Mouse (Mus musculus) heart, embryonic 11.5 days (tissue): ENCODE data around the gene Kcnmb3. TPM values are rescaled to one million over a fixed set of nuclear protein-coding genes. Genes with fewer than 3 reads are reported as not detected.

Experiments used
- ATAC-seq: fragments of 200-750 bp; cut with Nextera tagmentation; replicated peaks from 2 replicates; pipeline ENCODE4 v1.8.0; 2017; ENCODE audit warnings: moderate library complexity; ENCODE audit not compliant: insufficient number of reproducible peaks, low FRiP score, low TSS enrichment
- H3K27ac ChIP-seq: fragments of 300-500 bp; sonication (generic); 2 replicates; pipeline ENCODE4 v1.5.1; 2014; ENCODE audit warnings: mild to moderate bottlenecking, low read depth, low read length
- H3K27me3 ChIP-seq: fragments of 300-500 bp; sonication (generic); 2 replicates; pipeline ENCODE4 v1.6.1; 2014; ENCODE audit warnings: mild to moderate bottlenecking, low read length, mixed read lengths; ENCODE audit not compliant: control insufficient read depth, insufficient read depth
- H3K36me3 ChIP-seq: fragments of 300-500 bp; sonication (generic); 2 replicates; pipeline ENCODE4 v1.6.1; 2014; ENCODE audit warnings: mild to moderate bottlenecking, low read length, moderate library complexity, mixed read lengths; ENCODE audit not compliant: control insufficient read depth, insufficient read depth
- H3K4me1 ChIP-seq: fragments of 300-500 bp; sonication (generic); 2 replicates; pipeline ENCODE4 v1.6.1; 2014; ENCODE audit warnings: low read length; ENCODE audit not compliant: control insufficient read depth, insufficient read depth
- H3K4me2 ChIP-seq: fragments of 300-500 bp; sonication (generic); 2 replicates; pipeline ENCODE4 v1.6.1; 2014; ENCODE audit warnings: mild to moderate bottlenecking, moderate library complexity
- H3K4me3 ChIP-seq: fragments of 300-500 bp; sonication (generic); 2 replicates; pipeline ENCODE4 v1.5.1; 2014; ENCODE audit warnings: low read depth, low read length
- H3K9ac ChIP-seq: fragments of 300-500 bp; sonication (generic); 2 replicates; pipeline ENCODE4 v1.6.1; 2014; ENCODE audit warnings: mild to moderate bottlenecking, low read depth, low read length, moderate library complexity
- H3K9me3 ChIP-seq: fragments of 300-500 bp; sonication (generic); replicated peaks from 2 replicates; pipeline ENCODE4 v1.6.1; 2016; ENCODE audit warnings: low read length; ENCODE audit not compliant: control insufficient read depth
- WGBS: fragments of 180-500 bp; shearing (Covaris S2); extraction: QIAGEN DNeasy Blood & Tissue Kit; methylation state at CpG from one replicate; pipeline ENCODE4 v1.1.7; 2014; ENCODE audit not compliant: insufficient replicate concordance; 5-methylcytosine and 5-hydroxymethylcytosine counted together
- polyA plus RNA-seq: library from polyadenylated mRNA; unstranded; fragments of >200 nt; fragmentation: Nextera tagmentation; extraction: Ambion mirVana; gene quantifications from 2 replicates; pipeline ENCODE4 v1.2.1, GENCODE M21; 2014

Kcnmb3 gene
- polyA plus RNA-seq, 1 experiment from 2014 or later: 0.09 TPM

DNA sequence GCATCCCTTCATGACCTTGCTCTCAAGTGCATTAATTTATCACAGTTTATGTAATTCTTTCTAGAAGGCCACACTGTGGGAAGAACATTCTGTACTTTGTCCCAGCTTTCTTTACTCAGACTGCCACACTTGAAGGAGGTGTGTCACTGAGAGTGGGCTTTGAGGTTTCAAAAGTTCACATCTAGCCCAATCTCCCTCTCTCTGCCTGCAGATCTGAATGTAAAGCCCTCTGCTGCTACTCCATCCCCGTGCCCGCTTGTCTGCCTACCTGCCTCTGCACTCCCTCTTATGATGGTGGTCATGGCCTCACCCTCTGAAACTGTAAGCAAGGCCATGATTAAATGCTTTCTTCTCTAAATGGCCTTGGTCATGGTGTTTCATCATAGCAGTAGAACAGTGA lies 8.3 kb upstream of the Kcnmb3 start:
- 63% methylated on average over 2 of the region's 2 CpGs for WGBS

DNA sequence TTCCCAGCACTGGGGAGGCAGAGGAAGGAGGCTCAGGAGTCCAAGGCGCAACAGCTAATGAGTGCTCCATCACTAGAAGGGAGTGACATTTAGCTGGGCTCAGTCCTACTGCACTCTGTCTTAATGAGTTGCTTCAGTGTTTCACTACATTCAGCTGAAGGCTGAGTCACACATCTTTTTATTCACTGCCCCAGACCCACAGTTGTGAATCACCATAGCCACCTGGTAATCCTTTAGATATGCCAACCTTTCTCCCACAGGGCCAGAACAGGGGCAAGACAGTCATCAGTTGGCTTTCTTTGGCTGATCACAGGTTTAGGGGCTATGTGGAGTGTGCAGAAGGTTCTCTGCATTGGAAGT lies 4.7 kb upstream of the Kcnmb3 start:
- WGBS: 89% methylated on average over 1 of the region's 1 CpGs
- no peaks in the 10 kb centered on the region for H3K27me3 ChIP-seq
- H3K4me3 ChIP-seq: no peak overlapping the region
- 0 out of 2 replicates have a peak overlapping the region, but pooled peaks have one; percentile 22 for H3K27ac ChIP-seq
- H3K9ac ChIP-seq: no peak overlapping the region
- H3K36me3 ChIP-seq: no peaks in the 10 kb centered on the region
- no peak for ATAC-seq
- H3K4me2 ChIP-seq: no peak overlapping the region
- H3K4me1 ChIP-seq: peaks cover 3% of the 10 kb centered on the region; the same call in 1 of the 2 replicates
- no peaks in the 10 kb centered on the region for H3K9me3 ChIP-seq

More for the DNA sequence above, 8.3 kb upstream of the Kcnmb3 start:
- peaks cover 3% of the 10 kb centered on the region; the same call in 1 of the 2 replicates for H3K4me1 ChIP-seq
- H3K4me3 ChIP-seq: no peak overlapping the region
- H3K27me3 ChIP-seq: no peaks in the 10 kb centered on the region
- H3K9me3 ChIP-seq: no peaks in the 10 kb centered on the region
- no peak for ATAC-seq
- no peak overlapping the region for H3K27ac ChIP-seq
- no peak overlapping the region for H3K9ac ChIP-seq
- H3K4me2 ChIP-seq: no peak overlapping the region
- no peaks in the 10 kb centered on the region for H3K36me3 ChIP-seq

DNA sequence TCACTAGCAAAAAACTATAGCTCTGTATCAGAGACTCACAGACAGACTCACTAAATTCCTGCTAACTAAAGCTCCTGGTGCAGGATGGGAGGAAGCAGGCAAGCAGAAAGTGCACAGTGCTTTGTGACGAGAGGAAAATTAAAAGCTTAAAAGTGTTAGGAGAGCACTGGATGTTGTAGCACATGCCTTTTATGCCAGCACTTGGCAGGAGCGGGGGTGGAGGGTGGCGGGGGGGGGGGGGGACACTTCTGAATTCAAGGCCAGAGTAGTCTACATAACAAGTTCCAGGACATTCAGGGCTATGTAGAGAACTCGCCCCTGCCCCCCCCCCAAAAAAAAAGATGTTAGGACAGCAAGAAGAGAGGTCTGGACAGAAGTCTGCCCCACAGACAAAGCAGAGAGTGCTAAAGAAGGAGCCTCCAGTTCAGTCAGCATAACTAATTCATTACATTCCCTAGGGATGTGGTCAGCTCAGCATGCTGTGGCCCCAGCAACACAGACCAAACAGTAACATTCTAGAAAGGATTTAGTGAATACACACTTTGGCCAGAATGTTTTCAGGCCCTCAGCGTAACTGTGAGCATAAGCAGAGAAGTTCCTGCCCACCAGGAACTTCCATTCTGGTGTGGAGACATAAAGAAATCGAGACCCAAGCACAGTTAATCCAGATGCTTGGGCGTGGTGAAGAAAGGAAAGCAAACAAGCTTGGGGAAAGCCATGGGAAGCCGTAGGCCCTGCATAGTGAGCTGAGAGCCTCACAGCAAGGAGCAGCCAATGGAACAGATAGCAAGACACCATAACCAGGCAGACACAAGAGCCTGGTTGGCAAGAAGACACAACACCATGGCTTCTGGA lies 4.1 kb upstream of the Kcnmb3 start:
- Histone ChIP-seq H3K27ac (0 out of 2 replicates have a peak overlapping the region, but pooled peaks have one; percentile 22), H3K4me3 (no peak overlapping the region), H3K36me3 (no peaks in the 10 kb centered on the region), H3K4me1 (peaks cover 3% of the 10 kb centered on the region; the same call in 1 of the 2 replicates), H3K9ac (no peak overlapping the region), H3K9me3 (no peaks in the 10 kb centered on the region), H3K27me3 (no peaks in the 10 kb centered on the region), H3K4me2 (no peak overlapping the region)
- no peak for ATAC-seq
- 45% methylated on average over 8 of the region's 8 CpGs for WGBS

DNA sequence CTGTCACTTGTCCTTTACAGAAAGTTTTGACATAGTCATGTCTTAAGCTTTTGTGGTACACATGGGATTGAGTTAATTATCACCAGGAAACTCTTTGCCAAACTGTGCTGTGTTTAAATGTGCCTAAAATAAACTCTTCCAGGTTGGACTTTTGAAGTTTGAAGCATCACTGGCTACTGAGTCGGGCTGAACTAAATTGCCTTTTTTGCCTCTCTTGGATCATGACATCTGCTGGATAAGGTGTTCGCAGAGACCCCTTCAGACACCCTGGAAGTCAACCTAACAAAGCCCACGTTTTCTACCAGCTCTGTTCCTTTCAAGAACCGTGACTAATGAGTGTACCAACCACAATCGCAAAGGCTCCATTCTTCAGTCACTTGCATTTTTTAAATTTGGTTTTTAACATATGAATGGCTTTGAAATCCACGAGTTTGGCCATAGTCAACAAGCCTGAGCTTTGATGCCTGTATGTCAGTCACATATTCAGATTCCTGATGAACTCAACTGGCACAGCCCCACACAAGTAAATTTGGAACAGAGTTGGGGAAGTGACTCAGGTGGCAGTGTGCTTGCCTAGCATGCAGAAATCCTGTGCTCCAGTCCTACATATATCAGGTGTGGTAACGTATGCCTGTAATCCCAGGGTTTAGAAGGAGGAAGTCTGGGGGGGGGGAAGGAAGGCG lies 3.2 kb upstream of the Kcnmb3 start:
- no peak overlapping the region for H3K27ac ChIP-seq
- no peak for ATAC-seq
- no peak overlapping the region for H3K9ac ChIP-seq
- H3K9me3 ChIP-seq: no peaks in the 10 kb centered on the region
- peaks cover 3% of the 10 kb centered on the region; the same call in 1 of the 2 replicates for H3K4me1 ChIP-seq
- WGBS: 74% methylated on average over 8 of the region's 8 CpGs
- no peak overlapping the region for H3K4me3 ChIP-seq
- no peaks in the 10 kb centered on the region for H3K36me3 ChIP-seq
- H3K4me2 ChIP-seq: no peak overlapping the region
- H3K27me3 ChIP-seq: no peaks in the 10 kb centered on the region

DNA sequence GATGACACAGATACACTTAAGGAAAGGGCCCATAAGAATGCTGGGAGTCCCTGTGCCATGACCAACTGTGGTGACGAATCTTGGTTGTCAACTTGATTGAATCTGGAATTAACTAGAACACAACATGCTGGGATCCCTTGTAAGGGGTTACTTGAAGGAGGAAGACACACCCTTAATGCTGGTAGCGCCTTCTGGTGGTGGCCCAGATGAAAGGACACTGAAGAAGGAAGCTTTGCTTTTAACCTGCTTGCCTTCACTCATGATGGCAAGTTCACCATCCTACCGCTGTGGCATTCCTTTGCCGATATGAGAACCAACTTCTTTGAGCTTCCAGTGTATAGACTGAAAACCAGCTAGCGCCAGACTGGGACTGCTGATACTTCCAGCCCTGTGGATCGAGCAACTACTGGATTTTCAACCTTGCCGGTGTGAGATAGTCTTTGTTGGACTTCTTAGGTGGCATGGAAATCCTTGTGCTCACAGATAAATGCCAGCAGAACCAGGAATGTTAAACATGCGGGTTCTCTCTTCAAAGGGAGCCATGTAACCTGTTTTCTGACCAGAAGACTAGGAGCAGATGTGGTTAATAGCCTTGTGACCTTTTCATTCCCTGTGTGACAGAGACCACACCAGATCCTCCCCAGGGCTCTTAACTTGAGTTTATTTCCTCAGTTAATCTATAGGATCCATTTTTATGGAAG lies 2.5 kb upstream of the Kcnmb3 start:
- no peak for ATAC-seq
- Histone ChIP-seq H3K4me3 (no peak overlapping the region), H3K9ac (no peak overlapping the region), H3K27ac (no peak overlapping the region), H3K36me3 (no peaks in the 10 kb centered on the region), H3K9me3 (no peaks in the 10 kb centered on the region), H3K4me2 (no peak overlapping the region), H3K27me3 (no peaks in the 10 kb centered on the region), H3K4me1 (peaks cover 3% of the 10 kb centered on the region; the same call in 1 of the 2 replicates)
- WGBS: 79% methylated on average over 8 of the region's 8 CpGs

DNA sequence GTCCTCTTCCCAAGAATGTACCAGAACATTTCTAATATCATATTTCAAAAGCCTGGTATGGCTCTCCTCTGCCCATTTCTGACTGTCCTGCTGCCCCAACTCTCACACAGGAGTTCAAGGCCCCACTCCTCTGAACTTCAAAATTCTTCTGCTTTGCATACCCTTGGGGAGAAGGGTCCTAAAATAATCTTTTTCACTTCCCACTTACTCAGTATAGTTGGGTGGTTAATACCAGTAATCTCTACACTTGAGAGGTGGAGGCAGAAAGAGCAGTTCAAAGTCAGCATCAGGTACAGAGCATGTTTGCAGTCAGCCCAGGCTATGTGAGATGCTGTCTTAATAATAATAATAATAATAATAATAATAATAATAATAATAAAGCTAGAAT lies 1.1 kb downstream of the Kcnmb3 start:
- no peaks in the 10 kb centered on the region for H3K4me1 ChIP-seq
- no peak overlapping the region for H3K4me3 ChIP-seq
- no peak overlapping the region for H3K9ac ChIP-seq
- no peak overlapping the region for H3K4me2 ChIP-seq
- no peak for ATAC-seq
- H3K9me3 ChIP-seq: no peaks in the 10 kb centered on the region
- no peaks in the 10 kb centered on the region for H3K36me3 ChIP-seq
- no peak overlapping the region for H3K27ac ChIP-seq
- H3K27me3 ChIP-seq: no peaks in the 10 kb centered on the region

DNA sequence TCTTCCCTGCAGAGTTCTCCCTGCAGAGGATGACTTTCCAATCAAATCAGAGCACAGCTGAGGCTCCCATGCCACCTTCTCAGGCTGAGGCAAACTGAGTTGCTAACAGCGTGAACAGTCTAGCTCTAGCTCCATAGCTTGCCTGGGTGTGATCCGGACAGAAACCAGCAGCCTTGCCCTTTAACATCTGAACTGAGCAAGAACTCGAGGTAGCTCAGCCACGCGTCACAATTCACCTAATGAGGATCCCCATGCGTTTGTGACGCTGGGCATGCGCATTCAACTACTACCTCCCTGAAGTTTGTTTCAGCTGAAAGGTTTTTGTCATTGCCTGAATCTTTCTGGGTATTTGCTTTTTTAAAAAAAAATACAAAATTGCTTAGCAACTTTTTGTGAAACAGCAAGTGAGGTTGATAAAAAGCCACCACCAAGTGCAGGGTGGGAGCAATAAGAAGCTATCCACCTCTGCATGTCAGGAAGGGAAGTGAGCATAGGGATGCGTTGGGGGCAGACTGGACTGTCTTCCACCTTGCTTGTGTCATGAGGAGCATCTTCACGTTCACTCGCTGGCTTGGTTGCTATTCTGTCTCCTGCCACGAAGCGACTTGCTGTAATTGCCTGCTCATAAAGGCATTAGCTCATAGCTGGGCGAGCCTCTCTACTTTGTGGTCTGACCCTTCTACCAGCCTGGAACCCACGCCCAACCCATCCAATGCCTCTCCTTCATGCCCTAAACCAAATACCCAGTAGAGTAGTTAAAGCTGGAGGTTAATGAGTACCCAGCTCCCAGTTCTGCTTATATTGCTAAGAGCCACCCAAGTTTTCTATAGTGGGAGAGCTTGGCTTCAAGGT lies 1.7 kb downstream of the Kcnmb3 start:
- Histone ChIP-seq H3K4me1 (no peaks in the 10 kb centered on the region), H3K9me3 (no peaks in the 10 kb centered on the region), H3K4me2 (no peak overlapping the region), H3K27me3 (no peaks in the 10 kb centered on the region), H3K9ac (no peak overlapping the region), H3K4me3 (no peak overlapping the region), H3K27ac (no peak overlapping the region), H3K36me3 (no peaks in the 10 kb centered on the region)
- no peak for ATAC-seq
- 77% methylated on average over 15 of the region's 15 CpGs for WGBS

DNA sequence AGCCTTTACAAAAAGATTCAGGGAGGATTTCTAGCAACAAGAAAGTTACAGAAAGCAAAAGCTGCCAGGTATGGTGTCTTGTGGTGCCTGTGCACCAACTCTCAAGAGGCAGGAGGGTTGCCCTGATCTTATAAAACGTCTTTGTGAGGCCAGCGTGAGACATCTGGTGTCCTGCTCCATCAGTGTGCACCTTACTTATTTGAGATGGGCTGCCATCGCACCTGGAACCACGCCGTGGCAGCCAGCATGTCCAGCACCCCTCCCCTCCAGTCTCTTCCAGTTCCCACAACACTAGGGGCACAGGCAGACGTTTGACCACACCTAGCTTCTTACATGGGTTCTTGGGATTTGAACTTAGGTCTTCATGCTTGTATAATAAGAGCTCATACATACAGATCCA lies 3.9 kb downstream of the Kcnmb3 start:
- 78% methylated on average over 6 of the region's 6 CpGs for WGBS
- no peak overlapping the region for H3K27ac ChIP-seq
- no peak overlapping the region for H3K4me2 ChIP-seq
- no peaks in the 10 kb centered on the region for H3K4me1 ChIP-seq
- H3K9ac ChIP-seq: no peak overlapping the region
- H3K27me3 ChIP-seq: no peaks in the 10 kb centered on the region
- ATAC-seq: no peak
- no peaks in the 10 kb centered on the region for H3K9me3 ChIP-seq
- H3K4me3 ChIP-seq: no peak overlapping the region
- no peaks in the 10 kb centered on the region for H3K36me3 ChIP-seq
